Mouse (Mus musculus) gastrocnemius, adult 8-10 months (tissue): Measurements from ENCODE around the gene Slc25a34. TPM values are rescaled to one million over a fixed set of nuclear protein-coding genes. Genes with fewer than 3 reads are reported as not detected.
A peak's percentile ranks its signal among the peaks of the same experiment; 100 is the strongest.

Source experiments
- DNase-seq, 2 experiments: peaks; one replicate each; pipeline ENCODE4 v3.0.0; 2022; ENCODE audit warnings: low spot score in 2 of 2
- total RNA-seq, 4 experiments: library from RNA; stranded (reverse); gene quantifications; 2 replicates each; pipeline ENCODE4 v1.2.4; 2022

The Slc25a34 gene
- 10 to 100 TPM in 3 of 4 experiments, 1 to 10 TPM in 1; 9.2 to 14.0 (median 12.3) TPM for total RNA-seq

DNA sequence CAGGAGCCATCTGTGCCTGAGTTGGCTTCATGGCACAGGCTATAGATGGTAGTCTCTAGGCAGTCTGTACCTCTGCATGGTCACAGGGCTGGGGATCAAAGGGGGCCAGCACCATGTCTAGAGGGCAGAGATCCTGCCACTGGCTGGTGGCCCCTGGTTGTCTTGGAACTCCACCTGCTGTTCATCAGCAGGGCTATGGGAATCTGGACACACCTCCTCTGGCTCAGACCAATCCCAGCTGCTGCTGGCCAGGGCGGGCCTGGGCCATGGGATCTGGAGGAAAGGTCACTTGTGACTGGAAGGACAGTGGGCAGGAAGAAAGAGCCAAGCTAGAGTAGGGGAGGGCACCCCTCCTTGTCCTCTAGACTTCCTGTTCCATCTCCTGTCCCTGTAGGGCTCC lies at the start of gene Slc25a34:
Slc25a34 (minus strand) TSS at position 156 of the 400 bp plus-strand sequence.
- DNase-seq = peak; percentile 35 to 75

DNA sequence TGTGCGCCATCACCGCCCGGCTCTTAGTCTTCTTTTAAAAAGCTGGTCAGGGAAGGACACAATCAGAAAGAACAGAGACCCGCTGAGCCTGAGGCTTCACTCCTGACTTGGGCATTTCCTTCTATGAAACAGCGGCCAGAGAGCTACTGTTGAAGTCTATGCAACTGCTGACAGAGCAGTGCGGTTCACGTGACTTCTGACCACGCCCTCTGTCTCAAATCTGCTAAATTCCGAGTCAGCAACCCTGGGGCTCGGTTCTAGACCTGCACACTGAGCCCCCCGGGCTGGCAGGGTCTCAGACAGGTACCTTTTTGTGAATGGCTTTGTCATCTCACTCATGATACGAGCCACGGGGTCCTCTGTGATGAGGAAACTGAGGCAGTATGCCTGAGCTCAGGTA lies 48.7 kb upstream of the Slc25a34 start:
- no peak for DNase-seq

DNA sequence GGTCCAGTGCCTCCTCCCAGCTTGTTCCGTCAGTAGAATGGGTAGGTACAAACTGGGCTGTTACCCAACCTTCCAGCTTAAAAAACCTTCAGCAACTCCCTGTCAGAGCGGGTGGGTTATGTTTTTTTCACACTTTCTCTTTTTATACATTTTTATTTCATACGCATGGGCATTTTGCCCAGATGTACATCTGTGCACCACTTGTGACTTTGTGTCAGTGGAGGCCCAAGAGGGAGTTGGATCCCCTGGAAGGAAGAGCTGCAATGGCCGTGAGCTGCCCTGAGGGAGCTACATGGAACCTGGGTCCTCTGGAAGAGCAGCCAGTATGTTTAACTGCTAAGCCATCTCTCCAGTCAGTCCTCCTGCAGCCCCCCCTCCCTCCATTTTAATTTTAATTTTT lies 47.8 kb upstream of the Slc25a34 start:
- no peak for DNase-seq

DNA sequence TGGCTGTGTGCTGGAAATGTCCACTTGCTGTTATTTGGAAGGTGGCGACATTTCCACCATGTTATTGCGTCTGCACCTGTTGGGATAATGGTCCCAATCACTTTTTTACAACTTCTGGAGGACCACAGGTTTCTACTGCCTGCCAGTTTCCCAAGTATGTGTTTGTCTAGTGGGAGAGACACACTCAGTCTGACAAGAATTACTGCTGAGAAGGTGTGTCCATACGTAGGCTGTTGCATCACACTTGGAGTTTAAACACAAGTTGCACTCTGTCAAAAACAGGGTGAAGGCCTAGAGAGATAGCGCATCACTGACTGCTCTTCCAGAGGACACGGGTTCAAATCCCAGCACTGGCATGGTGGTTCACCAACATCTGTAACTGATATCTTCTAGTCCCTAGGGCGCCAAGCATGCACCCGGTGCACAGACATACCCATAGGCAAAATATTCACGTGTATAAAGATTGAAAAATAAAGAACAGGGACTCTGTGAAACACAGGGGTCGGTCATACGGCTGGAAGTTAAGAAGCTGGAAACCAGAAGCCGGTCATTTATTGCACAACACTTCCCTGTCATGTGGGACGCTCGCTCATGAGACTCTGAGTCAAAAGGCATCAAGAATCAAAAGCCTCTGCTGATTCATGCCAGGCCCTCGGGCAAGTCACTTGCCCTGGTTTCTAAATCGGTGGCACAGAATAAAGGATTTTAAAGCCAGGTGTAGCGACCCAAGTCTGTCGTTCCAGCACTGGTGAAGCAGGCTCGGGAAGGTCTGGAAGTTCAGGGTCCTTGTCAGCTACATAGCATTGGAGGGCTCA lies 46.5 kb upstream of the Slc25a34 start:
- DNase-seq = peak; percentile 27 to 41

- no peak for DNase-seq
These were observed 41.2 kb upstream of the Slc25a34 start, which contains the start of gene Plekhm2 for GRCm38 (mm10) chr4:141664799-141665198. TSS of gene Plekhm2 (minus strand) at chr4:141664899.

- DNase-seq = peak in 1 of 2 experiments; percentile 57
These were observed 40.6 kb upstream of the Slc25a34 start for GRCm38 (mm10) chr4:141664011-141664745.

GRCm38 (mm10) chr4:141663122-141663931 lies 39.7 kb upstream of the Slc25a34 start:
- peak in 1 of 2 experiments; percentile 27 for DNase-seq

GRCm38 (mm10) chr4:141660884-141661283 lies 37.3 kb upstream of the Slc25a34 start:
- no peak for DNase-seq

DNA sequence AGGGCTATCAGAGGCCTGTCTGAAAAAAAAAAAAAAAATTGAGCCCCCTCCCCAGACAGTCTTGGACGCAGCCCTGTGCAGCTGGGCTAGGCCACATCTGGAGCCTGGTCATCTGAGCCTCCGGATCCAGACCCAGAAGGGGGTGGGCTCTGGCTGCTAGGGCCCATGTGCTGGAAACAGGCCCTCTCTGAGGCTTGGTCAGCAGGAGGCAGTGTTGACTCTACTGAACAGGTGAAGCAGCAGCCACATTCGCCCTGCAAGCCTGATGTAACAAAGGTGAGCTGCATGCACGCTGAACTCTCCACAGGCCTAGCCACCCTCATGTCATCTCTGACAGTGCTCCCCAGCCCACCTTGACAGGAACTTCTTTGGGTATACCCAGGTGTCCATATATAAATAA lies 36.1 kb upstream of the Slc25a34 start:
- no peak for DNase-seq

DNA sequence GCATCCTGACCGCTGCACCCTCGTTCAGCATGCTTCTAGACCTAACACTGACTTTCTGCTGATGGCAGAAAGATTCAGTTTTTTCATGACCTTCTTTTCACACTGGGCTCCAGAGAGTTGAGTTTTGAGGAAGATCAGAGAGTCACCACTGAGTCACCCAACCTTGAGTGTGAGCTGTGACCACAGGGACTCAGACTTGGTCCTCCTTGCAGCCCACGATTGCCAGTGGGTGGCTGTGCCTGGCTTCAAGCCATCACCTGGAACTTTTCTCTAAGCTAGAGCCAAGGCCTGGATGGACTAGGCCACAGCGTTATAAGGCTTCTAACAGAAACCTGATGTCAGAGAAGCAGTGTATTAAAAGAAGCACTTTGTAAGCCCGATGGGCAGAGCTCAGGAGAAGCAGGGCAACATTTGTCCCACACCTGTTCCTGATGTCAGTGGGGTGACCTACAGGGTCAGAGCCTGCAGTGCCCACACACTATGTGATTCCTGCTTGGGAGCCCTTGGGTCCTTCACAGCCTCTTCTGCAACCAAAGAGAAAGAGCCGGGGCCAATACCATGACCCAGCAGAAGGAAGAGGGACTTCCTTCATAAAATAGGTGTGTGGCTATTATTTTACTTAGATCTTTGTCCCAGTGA lies 35.3 kb upstream of the Slc25a34 start:
- DNase-seq = no peak

DNA sequence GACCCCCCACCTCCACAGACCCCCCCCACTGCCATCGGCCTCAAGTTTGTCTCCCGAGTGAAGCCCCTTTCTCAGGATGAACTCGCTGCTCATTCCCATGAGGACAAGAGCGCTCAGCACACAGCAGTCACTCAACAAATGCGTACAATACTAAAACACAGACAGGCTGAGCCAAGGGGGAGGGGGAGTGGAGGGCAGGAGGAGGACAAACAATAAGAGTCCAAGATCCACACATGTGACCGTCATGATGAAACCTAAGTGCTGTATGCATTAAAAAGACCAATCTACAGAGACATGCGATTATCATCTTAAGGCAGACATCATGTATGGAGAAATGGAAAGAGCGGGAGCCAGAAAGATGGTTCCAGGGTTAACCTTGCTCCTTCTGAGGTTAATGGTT lies 33.3 kb upstream of the Slc25a34 start:
- no peak for DNase-seq

DNA sequence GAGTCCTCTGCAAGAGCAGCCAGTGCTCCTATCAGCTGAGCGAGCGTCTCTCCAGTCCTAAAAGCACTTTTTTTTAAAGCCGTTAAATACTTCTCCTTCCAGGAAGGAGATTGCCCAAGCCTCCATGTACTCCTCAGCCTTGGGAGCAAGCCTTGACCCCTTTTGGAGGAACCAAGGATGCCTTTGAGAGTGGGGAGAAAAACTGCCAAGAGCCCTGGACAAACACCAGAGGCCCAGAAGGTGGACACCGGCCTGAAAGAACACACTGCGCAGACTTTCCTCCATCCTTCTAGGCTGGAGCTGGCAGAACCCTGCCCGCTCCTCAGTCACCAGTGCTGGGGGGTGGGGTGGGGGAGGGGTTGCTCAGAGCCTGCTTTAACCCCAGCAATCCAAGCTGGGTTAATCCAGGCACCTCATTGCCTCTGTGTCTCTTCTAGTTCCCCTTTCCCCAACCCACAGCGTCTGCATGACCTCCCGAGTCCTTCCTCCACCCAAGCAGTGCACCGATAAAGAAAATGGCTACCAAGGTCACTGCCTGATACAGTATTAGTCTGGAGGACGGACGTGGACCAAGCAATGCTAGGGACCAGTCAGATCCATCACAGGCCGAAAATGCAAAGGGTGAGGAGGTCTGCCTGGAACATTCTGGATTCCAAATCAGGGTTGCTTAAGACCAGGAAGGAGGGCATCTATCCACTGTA lies 32.4 kb upstream of the Slc25a34 start:
- DNase-seq = peak; percentile 45 to 75

GRCm38 (mm10) chr4:141654509-141654908 lies 30.9 kb upstream of the Slc25a34 start:
- DNase-seq = no peak

DNA sequence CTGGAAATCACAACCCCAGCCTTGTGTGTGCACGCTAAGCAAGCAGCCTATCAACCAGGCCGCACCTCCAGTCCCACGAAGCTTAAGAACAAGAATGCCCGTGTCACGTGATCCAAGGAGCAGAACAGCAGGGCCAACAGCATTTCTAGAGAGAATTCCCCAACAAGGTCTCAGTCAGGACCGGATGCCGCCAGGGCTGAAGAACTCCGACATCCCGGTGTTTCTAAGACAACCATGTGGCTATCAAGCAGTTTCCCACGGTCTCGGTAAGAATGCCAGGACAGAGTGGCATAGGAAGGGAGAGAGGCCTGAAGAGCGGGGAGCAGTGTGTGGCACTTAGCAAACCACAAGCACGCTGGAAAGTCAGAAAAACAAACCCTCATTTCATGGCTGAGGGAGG lies 30.2 kb upstream of the Slc25a34 start:
- DNase-seq = no peak

- no peak for DNase-seq
These were observed 29.4 kb upstream of the Slc25a34 start for GRCm38 (mm10) chr4:141653044-141653443.

- no peak for DNase-seq
These were observed 28.3 kb upstream of the Slc25a34 start for GRCm38 (mm10) chr4:141651944-141652343.

GRCm38 (mm10) chr4:141651286-141651685 lies 27.7 kb upstream of the Slc25a34 start:
- no peak for DNase-seq

- DNase-seq = no peak
These were observed 25.6 kb upstream of the Slc25a34 start for GRCm38 (mm10) chr4:141649244-141649643.

GRCm38 (mm10) chr4:141648262-141648661 lies 24.6 kb upstream of the Slc25a34 start:
- DNase-seq = peak in 1 of 2 experiments; percentile 53

- DNase-seq = no peak
These were observed 23.6 kb upstream of the Slc25a34 start for GRCm38 (mm10) chr4:141647187-141647586.
